Mouse (Mus musculus): ENCODE data around the gene Osbpl3. TPM values are rescaled to one million over a fixed set of nuclear protein-coding genes. Genes with fewer than 3 reads are reported as not detected.

Gene Osbpl3
- 9.1 TPM in 2 replicates for total RNA-seq (2014; fragmentation: Nextera tagmentation)
- total RNA-seq (2017) = 8.9 and 9.3 TPM in 2 replicates

DNA sequence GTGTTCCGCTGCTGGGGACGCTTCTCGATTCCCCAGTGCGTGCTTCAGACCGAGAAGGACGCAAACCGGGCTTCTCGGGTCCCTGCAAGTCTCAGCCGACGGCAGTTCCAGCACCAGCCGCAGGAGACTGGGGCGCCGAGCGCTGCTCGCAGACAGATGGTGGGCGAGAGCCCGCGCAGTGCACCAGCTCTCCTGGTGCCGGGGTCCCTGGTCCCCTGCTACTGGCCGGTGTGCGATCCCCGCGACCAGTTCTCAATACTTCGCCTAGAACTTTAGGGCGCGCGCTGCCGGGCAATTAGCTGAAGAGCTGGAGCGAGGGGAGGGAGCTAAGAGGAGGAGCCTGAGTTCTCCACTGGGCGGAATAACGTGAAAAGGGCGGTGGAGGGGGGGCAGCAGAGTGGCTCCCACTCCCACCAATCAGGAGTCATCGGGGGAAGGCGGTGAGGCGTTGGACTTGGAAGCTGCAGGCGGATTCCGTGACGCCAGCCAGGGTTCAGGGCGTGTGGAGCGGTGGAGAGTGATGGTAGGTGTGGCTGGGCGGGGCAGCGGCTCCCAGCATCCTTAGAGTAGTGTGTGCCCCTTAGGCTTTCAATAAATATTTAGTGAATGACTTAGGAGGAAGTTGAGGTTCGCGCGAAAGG is at the start of gene Osbpl3:
Gene Osbpl3, minus strand, starts transcription at position 373 of the 641 bp plus-strand sequence.
- peak; percentile 82 for ATAC-seq (replicated peaks; ENCODE audit: poor library complexity, severe bottlenecking)

DNA sequence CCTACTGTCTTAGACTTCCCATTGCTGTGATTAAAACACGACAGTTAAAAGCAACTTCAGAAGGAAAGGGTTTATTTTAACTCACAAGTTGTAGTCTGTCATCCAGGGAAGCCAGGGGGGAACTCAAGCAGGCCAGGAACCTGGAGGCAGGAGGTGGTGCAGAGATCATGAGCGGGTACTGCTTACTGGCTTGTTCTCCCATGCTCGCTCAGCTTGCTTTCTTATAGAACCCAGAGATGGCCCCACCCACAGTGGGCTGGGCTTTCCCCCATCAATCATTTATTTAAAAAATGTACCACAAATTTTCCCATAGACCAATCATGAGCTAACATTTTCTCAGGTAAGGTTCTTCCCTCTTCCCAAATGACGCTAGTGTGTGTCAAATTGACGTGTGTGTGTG is 49.5 kb upstream of the Osbpl3 start:
- no peak for ATAC-seq (replicated peaks; ENCODE audit: poor library complexity, severe bottlenecking)

DNA sequence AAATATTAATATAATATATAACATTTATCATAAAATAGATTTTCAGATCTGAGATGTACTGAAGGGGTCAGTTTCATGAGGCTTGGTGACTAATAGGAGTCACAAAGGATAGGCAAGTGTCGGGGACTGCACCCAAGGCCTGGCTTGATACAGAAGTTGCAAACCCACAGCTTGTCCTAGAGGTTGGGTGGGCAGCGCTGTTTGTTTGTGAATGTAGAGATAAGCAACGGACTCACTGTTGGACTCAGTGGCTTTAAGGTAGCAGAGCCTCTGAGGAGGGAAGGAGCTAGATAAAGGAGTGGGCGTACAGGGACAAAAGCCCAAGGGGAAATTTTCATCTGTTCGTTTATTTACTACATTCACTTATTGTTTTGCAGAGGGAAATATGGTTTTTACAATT is 48.7 kb upstream of the Osbpl3 start:
- no peak for ATAC-seq (replicated peaks; ENCODE audit: poor library complexity, severe bottlenecking)

DNA sequence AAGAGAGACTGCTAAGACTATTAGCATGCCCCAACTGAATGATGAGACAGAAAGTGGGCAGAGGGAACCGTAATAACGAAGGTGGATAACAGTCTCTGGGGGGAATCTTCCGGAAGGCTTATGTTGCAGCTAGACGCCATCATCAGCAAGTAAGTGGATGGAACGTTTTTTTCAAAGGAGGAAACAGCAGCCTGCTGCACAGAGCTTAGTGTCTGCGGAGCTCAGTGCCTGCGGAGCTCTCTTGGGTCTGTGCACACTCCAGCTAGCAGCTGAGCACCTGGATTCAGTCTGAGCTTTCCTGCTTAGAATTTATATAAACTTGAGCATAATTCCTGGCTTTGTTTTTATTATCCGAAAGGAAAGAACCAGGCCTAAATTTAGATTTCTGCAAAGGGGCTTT is 47.8 kb upstream of the Osbpl3 start:
- ATAC-seq (replicated peaks; ENCODE audit: poor library complexity, severe bottlenecking) = no peak

DNA sequence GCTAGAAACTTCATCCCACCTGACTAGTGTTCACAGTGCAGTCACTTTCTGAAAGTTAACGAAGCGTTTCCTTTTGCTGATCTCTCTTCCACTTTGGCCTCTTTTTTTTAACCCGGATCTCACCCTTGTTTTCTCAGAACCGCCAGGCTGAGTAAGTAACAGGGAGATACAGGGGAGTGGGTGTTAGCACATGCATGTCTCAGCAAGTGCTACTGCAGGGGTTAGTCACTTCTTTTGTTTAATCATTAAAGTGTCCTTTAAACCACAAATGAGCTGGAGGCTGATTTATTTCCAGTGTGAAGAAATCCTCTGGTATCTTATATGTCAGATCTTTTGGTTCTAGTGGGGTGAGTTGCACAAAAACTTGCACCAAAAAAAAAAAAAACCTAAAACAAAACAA is 47.0 kb upstream of the Osbpl3 start:
- ATAC-seq (replicated peaks; ENCODE audit: poor library complexity, severe bottlenecking) = no peak; the same call in 1 of the 2 replicates

DNA sequence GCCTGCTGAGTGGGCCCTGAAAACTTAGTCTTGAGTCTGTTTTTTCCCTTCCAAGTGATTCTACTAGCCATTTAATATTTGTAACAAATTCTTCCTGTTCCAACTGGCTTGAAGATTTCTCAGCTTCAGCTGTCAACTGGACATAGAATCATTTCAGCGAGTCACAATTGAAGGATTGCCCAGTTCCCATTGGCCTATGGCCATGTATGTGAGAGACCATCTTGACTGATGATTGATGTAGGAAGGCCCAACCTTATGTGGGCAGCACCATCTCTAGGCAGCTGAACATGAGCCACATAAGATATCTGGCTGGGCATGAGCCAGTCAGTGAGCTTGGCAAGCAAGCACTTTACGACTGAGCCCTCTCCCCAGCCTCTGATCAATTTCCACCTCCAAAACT is 42.3 kb upstream of the Osbpl3 start:
- no peak for ATAC-seq (replicated peaks; ENCODE audit: poor library complexity, severe bottlenecking)

DNA sequence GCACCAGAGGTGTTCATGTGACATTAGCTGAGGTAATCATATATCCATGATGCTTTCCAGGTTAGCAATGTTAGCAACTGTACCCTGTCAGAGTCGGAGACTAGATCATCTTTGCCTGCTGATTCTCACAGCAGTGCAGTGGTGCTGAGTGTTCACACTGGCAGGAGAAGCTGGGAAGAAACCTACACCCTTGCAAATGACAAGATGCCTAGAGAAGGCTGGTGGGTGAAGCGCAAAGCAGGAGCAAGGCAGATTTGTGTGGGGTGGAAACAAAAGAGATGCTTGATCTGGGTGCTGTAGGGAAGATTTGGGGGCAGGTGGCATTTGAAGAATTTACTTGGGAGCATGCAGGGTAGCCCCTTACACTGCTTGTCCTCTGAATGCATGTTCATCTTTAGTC is 34.5 kb upstream of the Osbpl3 start:
- ATAC-seq (replicated peaks; ENCODE audit: poor library complexity, severe bottlenecking) = no peak

DNA sequence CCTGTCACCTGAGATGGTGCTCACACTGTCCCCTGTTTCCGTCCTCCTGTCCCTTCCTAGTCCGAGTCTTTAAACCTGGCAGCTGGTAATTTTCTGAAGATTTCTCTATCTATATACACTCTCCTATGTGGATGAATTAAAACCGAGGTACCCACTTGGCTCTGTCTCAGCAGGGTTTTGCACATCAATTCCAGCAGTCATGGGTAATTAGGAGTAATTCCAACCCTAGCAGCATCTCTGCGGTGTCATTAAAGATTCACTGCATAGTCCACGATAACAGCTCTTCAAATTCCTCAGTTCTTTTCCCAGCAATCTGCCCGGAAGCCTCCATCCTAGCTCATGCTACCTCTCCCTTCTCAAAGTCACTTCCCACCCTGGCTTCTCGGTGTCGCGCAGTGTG is 33.4 kb upstream of the Osbpl3 start:
- ATAC-seq (replicated peaks; ENCODE audit: poor library complexity, severe bottlenecking) = no peak

DNA sequence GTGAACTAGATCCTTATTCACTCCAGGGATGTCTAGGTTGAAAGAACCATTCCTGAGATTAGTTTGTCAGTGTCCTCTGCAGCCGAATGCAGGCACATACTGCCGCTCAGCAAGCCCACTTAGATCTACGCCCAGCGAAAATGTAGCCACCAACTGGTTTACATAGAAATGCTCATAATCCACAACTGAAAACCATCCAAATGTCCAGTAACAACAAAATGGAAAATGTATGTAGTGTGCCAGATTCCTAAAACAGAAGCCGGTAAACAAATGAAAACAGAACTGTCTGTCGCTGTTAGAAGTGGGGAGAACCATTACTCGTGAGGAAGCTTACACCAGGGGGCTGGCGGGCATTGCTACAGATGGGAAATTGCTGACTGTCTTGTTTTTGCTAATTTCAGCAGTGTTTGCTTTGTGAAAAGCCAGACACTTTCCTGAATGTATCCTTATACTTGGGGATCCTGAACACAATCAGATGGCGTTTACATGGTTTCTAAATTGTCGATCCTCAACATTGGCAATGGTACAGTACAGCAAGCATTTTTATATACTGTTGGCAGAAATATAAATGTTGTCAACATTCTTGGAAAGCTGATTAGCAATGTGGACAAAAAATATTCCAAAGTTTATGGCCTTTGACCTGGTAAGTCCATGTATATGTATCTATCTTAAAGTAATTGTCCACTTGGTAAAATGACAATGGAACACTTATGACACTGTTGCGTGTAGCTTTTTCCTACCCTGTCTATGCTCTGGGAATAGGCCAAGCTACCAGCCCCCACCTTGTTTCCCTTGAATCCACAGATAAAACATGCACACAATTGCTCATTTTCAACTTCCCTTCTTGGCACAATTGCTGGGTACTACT is 30.3 kb upstream of the Osbpl3 start:
- ATAC-seq (replicated peaks; ENCODE audit: poor library complexity, severe bottlenecking) = no peak

DNA sequence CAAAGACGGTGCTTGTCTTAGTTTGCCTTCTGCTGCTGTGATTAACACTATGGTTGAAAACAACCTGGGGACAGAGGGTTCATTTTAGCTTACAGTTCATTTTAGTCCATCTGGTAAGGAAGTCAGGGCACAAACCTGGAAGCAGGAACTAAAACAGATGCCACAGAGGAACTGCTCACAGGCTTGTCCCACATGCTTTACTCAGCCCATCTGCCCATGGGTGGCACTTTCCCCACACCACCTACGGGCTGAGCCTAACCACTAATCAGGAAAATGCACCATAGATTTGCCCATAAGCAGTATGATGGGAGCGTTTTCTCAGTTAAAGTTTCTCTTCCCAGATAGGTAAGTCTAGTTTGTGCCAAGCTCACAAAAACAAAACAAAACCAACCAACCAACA is 27.4 kb upstream of the Osbpl3 start:
- peak; percentile 42; the same call in 1 of the 2 replicates for ATAC-seq (replicated peaks; ENCODE audit: poor library complexity, severe bottlenecking)

DNA sequence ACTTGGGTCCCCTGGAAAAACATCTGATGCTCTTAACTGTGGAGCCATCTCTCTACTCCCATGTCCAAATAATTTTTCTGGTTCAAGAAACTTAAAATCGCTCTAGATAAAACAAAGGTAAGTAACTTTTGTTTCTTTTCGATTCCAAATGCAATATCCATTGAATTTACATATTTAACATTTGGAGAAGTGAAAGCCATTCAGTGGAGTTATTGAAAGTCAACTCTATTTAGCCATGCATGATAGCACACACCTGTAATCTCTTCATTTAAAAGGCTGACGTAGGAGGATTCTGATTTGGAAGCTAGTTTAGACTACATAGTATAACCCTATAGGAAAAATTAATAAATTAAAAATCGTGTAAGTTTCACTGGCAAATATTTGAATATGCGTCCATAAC is 25.5 kb upstream of the Osbpl3 start:
- no peak for ATAC-seq (replicated peaks; ENCODE audit: poor library complexity, severe bottlenecking)

DNA sequence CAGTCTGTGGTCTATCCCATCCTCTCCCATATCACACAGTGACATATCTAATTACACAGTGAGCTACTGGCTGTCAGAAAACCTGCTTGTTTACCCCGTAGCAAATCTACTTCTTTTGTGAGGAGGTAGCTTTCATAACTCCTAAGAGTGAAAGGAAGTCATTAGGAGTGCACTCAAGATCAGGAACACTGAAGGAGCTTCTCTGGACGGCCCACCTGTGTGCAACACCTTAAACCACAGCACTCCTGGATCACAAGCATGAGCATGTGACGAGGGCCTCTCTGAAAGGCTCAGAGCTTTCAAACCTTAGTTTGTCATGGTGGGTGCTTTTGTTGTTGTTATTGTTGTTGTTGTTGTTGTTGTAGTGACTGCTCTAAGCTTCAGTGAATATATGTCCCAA is 10.4 kb upstream of the Osbpl3 start:
- no peak for ATAC-seq (replicated peaks; ENCODE audit: poor library complexity, severe bottlenecking)

DNA sequence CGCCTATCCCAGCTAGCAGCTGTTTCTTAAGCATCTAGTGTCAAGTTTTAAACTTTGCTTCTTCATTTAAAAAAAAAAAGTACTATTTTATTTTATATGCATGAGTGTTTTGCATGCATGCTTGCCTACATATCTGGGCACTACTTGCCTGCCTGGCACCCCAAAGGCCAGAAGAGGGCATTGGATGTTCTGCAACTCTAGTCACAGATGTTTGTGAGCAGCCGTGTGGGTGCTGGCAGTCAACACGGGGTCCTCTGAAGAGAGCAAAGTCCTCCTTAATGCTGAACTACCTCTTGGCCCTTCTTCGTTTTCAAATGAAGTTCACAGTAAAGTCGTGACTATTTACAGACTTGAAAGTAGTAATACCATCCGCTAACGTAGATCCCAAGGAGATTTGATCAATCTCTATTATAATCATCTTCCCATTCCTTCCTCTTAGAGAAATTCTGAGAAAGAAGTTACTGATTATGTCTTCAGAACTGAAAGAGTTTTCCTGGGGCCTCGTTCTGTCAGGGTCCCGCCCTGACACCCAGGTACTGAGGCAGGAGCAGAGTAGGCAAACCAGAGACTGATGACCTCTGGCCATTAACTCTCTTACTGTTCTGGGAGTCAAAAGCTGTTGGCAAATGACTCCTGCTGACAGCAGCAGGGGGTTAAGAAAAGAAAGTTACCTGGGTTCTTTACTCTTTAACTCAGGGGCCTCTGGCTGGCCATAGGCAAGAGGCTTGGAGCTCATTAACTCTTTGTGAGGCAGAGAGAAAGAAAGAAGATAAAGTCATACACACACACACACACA is 8.9 kb upstream of the Osbpl3 start:
- no peak for ATAC-seq (replicated peaks; ENCODE audit: poor library complexity, severe bottlenecking)

DNA sequence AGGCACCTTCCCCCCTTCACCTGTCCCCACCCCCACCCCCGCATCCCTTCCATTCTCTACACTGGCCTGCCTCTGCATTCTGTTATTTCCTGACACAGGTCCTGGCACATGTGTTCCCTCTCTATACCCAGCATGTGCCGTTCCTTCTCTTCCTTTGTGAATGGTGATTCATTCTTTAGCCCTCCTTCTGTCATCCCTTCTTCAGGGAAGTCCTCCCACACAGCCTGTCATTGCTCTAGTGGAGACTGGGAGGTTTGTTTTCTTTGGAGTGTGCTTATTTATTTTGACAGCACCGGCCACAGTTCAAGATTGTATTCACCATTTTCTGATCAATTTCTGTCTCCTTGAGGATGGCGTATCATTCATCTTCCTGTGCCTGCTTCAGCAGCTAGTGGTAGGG is 6.0 kb upstream of the Osbpl3 start:
- no peak for ATAC-seq (replicated peaks; ENCODE audit: poor library complexity, severe bottlenecking)

DNA sequence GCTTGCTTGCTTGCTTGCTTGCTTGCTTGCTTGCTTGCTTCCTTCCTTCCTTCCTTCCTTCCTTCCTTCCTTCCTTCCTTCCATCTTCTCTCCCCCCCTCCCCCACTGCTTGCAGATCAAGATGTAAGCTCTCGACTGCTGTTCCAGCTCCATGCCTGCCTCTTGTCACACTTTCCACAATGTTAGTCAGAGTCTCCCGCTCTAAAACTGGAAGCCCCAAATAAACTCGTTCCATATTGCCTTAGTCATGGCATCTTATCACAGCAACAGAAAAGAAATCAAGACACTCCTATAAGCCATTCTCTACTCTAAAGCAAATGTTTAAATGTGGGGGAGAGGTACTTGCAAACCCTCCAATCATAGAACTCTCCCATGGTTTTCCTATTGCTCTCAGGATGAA is 5.6 kb upstream of the Osbpl3 start:
- no peak for ATAC-seq (replicated peaks; ENCODE audit: poor library complexity, severe bottlenecking)

DNA sequence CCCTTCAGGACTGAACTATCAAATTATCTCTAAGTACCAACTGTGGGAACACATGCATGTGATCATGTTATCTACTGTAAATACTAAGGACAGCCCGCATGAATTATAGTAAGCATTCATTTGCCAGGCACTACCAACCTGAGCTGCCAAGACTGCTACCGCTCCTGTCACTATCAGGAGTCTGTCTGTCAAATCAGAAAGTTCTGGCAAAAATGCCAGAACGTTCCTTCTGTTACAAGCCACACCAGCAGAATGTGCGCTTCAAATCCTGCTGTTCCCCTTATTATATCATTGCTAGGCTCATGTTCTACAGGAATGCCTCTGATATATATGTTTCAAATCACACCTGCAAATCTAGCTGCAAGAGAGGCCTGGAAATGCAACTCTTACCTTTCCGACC is 4.6 kb upstream of the Osbpl3 start:
- no peak for ATAC-seq (replicated peaks; ENCODE audit: poor library complexity, severe bottlenecking)

DNA sequence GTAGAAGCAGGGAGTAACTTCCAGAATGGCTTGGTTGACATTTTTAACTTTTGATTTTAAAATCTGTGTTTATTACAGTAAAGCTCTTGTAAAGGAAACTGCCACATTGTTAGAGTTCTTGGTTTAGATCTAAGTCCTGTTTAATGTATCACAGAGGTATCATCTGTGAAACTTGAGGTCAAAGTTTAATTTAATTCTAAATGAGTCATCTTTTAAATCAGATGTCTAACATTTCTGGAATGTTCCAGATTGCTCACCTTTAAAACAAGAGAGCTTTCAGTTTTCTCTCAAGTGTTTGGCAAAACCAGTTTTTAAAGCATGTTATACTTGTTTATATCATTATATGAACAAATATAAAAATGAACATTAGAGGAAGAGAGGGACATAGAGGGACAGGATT is 4.2 kb upstream of the Osbpl3 start:
- ATAC-seq (replicated peaks; ENCODE audit: poor library complexity, severe bottlenecking) = no peak

DNA sequence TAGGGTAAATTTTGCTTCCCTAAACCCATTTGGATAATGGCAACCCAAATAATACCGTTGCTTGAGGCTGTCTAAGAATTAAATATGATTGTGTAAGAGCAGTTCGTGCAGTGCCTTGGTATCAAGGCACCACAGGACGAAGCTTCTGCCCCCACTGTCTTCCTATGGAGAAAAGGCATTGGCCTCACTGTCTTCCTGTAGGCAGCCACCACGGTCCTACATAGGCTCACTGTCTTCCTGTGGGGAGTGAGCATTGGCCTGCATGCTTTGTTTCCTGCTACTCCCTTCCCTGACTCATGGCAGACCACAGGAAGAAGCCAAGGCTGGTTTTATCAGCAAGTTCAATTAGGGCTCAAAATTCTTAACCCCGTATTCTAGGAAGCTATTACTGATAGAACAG is 3.3 kb upstream of the Osbpl3 start:
- ATAC-seq (replicated peaks; ENCODE audit: poor library complexity, severe bottlenecking) = no peak

DNA sequence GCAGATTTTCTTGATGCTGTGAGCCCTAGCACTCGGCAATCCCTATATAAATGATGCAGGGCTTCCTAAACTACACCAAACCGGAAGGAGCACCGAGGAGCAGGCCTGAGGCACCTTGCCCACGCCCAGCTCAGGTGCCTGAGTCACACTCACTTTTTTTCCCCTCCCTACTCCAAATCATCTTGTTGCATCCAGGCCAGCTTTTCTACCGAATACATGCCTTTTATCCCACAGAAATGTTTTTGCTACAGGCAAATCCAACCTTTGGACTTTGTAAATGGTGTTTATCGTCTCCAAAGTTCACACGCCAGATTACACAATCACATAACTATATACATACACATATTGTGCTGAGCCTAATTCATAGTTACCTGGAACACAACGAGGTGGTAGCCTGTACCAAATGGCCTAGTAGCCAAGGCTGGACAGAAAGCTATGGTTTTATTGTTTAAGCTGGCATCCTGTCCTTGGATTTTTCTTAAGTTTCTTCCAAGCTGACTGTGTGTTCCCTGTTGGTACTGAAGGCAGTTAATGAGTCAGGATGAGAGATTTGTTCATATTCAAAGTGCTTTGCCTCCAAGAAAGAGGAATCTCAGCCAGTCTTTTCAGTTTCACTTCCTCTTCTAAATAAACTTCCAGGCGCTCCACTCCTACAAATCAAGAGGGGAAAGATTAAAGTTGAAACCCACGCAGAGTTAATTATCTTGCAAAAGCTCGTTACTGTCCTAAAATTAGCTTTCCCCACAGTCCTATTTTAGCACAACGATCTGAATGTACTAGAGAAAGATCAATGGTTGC is 1.7 kb upstream of the Osbpl3 start:
- ATAC-seq (replicated peaks; ENCODE audit: poor library complexity, severe bottlenecking) = peak; percentile 38

DNA sequence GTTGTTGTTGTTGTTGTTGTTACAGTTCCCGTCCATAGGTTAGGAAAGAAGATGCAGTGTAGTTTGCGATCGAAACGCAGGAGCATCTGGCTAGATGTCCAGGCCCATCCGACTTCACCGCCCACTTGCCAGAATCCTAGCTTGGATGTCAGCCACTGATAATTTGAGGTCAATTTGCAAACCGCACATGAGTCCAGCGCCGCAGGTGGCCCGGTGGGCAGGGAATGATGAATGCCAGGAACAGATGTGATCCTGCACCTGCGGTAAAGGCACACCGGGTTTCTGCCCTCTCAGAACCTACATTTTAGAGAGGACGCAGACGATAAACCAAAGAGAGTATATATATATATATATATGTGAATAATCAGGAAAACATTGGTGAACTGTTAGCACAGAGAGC is 705 bp upstream of the Osbpl3 start:
- ATAC-seq (replicated peaks; ENCODE audit: poor library complexity, severe bottlenecking) = no peak

All from granulocyte monocyte progenitor cell, adult 5-6 weeks (primary cell).